Mouse (Mus musculus) lung, postnatal 0 days (tissue): ENCODE data around the gene Olfr433.

Experiments used
- CTCF ChIP-seq: IDR thresholded peaks from 2 replicates; pipeline ENCODE4 v1.5.1; 2016; ENCODE audit warnings: antibody characterized with exemption, mild to moderate bottlenecking
- EP300 ChIP-seq: IDR thresholded peaks from 2 replicates; pipeline ENCODE4 v1.6.1; 2016; ENCODE audit warnings: antibody characterized with exemption, mild to moderate bottlenecking, control low read depth

DNA sequence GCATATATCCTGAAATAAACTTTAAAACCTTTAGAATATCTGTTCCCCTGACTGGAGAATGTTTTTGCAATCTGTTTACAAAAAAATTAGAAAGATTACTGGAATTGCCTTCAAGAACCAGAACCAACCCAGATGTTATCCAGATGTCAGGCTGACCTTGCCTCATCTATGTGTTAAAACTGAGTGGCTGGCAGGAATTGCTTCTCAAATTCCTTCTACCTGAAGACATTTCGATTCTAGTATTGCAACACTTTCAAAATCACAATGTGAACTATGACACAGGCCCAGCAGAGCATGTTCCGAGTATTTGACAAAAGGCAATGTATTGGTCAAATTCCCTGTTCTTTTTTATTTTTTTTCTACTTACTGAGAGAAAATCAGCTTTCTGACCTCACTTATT lies 3.9 kb downstream of the Olfr433 start:
- TF ChIP-seq EP300 (peak; percentile 59), CTCF (no peak)
